Mouse (Mus musculus) heart, postnatal 10 days (tissue): ENCODE measurements around the gene Fstl4. TPM values are rescaled to one million over a fixed set of nuclear protein-coding genes. Genes with fewer than 3 reads are reported as not detected.

Experiments
- DNase-seq, 2 experiments: peaks; one replicate each; pipeline ENCODE4 v3.0.0; 2021
- intact Hi-C: fragments of 180-260 bp; cut with DNase I; formaldehyde crosslinking; loops from one replicate; pipeline ENCODE4 v1.15.1; 2025
- total RNA-seq, 2 experiments: library from RNA; stranded (reverse); gene quantifications; 2 replicates each; pipeline ENCODE4 v1.2.3; 2021

Fstl4 gene
- total RNA-seq, 2 experiments from 2014 or later: 7.7 to 8.5 TPM

DNA sequence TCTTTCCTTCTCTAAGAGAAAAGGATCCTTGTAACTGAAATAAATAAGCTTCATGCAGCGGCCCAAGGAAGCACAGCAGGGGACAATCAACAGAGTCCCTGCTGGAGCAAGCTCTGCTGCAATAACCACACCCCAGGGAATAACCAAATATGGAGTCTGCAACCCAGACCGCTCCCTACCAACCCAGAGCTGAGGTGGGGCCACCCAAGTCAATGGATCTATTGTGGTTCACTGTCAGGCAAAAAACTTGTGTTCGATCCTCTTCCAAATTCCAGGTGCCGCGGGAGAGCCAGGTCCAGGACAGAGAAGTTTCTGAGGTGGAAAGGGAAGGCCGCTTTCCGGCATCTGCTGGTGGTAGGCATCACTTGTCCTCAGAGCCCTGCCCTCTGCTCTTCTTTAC lies 245.2 kb downstream of the Fstl4 start:
- no peak for DNase-seq
- intact Hi-C loops: no loop called here

GRCm38 (mm10) chr11:53011996-53012505 lies 247.6 kb downstream of the Fstl4 start:
- intact Hi-C loops: no loop called here

GRCm38 (mm10) chr11:53013906-53014305 lies 249.5 kb downstream of the Fstl4 start:
- no peak for DNase-seq
- intact Hi-C loops: no loop called here

More at GRCm38 (mm10) chr11:53011996-53012505, 247.6 kb downstream of the Fstl4 start:
- DNase-seq: no peak

GRCm38 (mm10) chr11:53016358-53017021 lies 252.1 kb downstream of the Fstl4 start:
- intact Hi-C loops: no loop called here
- DNase-seq: no peak

DNA sequence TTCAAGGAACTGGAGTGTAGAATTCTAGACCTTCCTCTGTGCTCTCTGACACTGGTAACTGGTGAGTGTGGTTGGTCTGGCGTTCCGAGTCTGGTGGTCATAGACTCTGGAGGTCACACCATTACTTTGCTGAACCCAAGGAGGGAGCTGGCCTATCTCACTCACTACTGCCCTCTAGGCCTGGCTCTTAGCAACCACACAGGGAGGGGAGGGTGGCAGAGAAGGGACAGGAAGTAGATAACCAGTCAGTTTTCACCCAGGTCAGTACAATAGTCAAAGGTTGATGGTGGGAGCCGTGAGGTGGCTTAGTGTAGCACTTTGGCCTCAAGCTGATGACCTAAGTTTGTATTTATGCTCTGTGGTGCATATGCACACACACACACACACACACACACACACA lies 255.1 kb downstream of the Fstl4 start:
- intact Hi-C loops: no loop called here
- DNase-seq: no peak

- intact Hi-C loops: no loop called here
- no peak for DNase-seq
Measured at GRCm38 (mm10) chr11:53024403-53024802, 260.0 kb downstream of the Fstl4 start.

DNA sequence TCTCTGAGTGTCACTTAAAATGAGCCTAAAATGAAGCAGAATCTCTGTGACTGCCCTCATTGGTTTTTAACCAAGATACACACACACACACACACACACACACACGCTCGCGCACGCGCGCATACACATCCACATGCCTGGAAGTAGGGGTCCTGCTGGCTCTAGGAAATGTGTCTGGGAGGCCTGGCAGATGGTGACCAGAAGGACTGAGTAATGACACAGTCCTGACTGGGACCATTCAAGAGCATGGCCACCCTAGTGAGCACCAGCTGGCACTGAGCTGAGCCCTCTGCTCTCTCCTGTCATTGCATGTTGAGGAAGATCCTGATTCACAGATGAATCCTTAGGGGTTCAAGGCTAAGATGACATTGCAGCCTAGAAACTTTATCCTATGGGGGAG lies 261.3 kb downstream of the Fstl4 start:
- DNase-seq: no peak
- intact Hi-C loops: no loop called here

GRCm38 (mm10) chr11:53028421-53029168 lies 264.2 kb downstream of the Fstl4 start:
- no peak for DNase-seq
- intact Hi-C loops: no loop called here

DNA sequence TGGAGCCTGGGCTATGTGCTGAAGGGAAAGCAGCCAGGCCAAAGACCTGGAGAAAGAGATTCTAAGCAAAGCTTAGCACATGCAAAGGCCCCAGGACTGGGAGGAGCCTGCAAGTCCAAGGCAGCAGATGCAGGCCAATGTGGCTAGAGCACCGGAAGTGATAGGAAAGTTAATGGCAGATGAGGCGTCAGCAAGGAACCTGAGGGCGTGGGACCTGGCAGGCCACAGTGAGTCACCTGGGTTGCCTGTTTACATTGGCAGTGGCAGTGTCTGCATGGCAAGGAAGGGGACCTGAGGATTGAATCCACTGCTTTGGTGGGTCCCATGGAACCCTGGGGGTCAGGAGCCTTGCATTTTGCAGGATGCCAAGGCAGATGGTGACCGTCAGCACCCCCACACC lies 267.3 kb downstream of the Fstl4 start:
- DNase-seq: no peak
- intact Hi-C loops: loop anchor here (1.0 to 5.0 kb wide), 3 partner anchors 266 to 610 kb away; no protein-coding TSS in a partner anchor

- peak; percentile 80 to 88 for DNase-seq
- intact Hi-C loops: loop anchor here (1.0 to 5.0 kb wide), 3 partner anchors 267 to 611 kb away; no protein-coding TSS in a partner anchor
Measured at GRCm38 (mm10) chr11:53032336-53032735, 267.9 kb downstream of the Fstl4 start.

- intact Hi-C loops: no loop called here
- no peak for DNase-seq
Measured at GRCm38 (mm10) chr11:53035414-53035813, 271.0 kb downstream of the Fstl4 start.

- intact Hi-C loops: no loop called here
- no peak for DNase-seq
Measured at GRCm38 (mm10) chr11:53046850-53047249, 282.4 kb downstream of the Fstl4 start.

GRCm38 (mm10) chr11:53054151-53054550 lies 289.7 kb downstream of the Fstl4 start:
- intact Hi-C loops: no loop called here
- DNase-seq: no peak

- intact Hi-C loops: no loop called here
- no peak for DNase-seq
Measured at GRCm38 (mm10) chr11:53055896-53056295, 291.5 kb downstream of the Fstl4 start.

- intact Hi-C loops: no loop called here
- DNase-seq: no peak
Measured at GRCm38 (mm10) chr11:53056781-53057180, 292.3 kb downstream of the Fstl4 start.

- DNase-seq: no peak
- intact Hi-C loops: no loop called here
Measured at GRCm38 (mm10) chr11:53057821-53058553, 293.6 kb downstream of the Fstl4 start.

DNA sequence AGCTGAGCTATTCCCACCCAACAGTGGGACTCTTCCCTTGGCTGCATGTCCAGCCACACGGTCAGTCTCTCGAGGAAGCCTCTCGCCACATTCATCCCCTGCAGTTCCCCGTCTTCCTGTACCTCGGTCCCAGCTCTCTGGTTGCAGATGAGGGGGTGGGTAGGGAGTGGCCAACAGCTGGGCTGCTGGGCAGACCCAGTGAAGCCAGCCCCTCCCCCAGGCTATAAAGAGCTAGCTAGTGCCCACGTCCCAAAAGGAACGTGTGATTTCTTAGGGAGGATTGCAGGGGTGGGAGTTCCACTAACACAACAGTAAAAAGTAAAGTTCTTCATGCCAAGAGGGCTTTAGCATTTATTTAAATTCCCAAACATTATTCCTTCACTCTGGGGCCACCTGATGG lies 294.1 kb downstream of the Fstl4 start:
- intact Hi-C loops: no loop called here

GRCm38 (mm10) chr11:53067699-53068478 lies 303.5 kb downstream of the Fstl4 start:
- intact Hi-C loops: no loop called here
- no peak for DNase-seq

More for the DNA sequence above, 294.1 kb downstream of the Fstl4 start:
- no peak for DNase-seq

- intact Hi-C loops: no loop called here
- no peak for DNase-seq
Measured at GRCm38 (mm10) chr11:53068479-53069065, 304.1 kb downstream of the Fstl4 start.

DNA sequence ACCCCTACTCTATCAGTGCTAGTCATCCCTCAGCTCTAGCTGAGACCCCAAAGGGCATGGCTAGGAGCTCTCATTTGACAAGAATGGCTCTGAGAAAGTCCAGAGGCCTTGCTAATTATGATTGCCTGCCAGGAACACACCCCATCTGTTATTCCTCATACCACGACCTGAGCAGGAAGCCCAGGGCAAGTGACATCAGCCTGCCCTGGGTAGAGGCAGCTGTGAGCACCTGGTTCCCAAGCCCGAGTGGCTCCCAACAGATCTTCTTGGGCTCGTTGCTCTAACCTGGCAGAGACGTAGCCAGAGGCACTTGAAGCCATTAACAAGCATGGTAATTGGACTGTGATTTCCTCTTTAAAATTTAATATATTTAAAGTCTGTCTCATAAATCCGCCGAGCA lies 305.3 kb downstream of the Fstl4 start:
- intact Hi-C loops: no loop called here
- DNase-seq: no peak
